Mouse (Mus musculus): Measurements from ENCODE around the gene Zfp628. TPM values are rescaled to one million over a fixed set of nuclear protein-coding genes. Genes with fewer than 3 reads are reported as not detected.

Zfp628 gene
- polyA plus RNA-seq, 1 experiment = 10.6 TPM

DNA sequence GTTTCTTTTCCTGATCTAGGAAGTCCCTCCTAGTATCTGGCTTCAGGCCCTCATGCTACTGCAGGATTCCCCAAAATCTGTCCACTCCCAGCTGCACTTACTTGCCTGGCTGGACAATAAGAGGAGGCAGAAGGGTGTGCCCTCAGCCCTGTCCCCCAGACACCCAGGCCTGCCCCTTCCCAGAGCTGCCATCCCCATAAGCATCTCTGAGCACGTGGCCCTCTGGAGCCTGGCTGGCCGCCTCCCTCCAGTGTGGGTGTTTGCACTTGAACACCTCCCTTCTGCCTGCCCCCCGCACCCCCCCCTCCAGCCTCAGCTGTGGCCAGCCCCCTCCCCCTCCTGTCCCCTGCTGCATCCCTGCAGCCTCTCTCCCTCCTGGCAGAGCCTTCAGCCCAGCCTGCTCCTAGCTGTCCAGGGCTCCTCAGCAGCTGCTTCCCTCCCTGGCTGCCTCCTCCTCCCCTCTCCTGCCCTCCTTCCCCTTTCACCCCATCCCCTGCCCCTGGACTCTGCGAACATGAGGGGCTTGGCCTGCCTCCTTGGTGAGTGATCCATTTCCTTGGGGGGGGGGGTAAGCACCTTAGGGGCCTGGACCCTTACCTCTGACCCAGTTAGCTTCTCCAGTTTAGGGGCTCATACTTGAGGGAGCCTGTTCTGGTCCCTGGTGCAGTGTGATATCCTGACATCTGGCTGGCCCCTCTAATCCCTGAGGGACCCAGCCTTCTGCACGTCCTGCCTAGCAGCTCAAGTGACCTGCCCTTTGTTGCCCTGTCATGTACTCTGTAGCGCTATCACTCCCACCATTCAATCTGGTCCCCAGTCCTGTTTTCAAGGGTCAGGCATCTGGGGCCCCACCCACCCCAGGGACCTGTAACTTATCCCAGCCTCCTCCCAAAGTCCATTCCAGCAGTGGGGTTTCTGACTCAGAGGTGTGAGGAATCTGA, 10.7 kb downstream of the Zfp628 start, which contains the start of gene Ssc5d:
Ssc5d (plus strand) TSS at position 345 of the 941 bp plus-strand sequence.
- Histone ChIP-seq H3K27ac (ENCODE audit: control insufficient read depth, insufficient read depth, low read depth, low read length, poor library complexity) (no peak within 1 kb of the TSS), H3K4me3 (replicated peaks; ENCODE audit: control insufficient read depth, low read depth, low read length) (no peak within 1 kb of the TSS), H3K4me1 (ENCODE audit: control insufficient read depth, insufficient read depth, low read length) (no peaks in the 10 kb centered on the region)
- TF ChIP-seq CTCF (IDR thresholded peaks at IDR 0.05; ENCODE audit: control insufficient read depth, insufficient read depth, low read length) (no peak), POLR2A (IDR thresholded peaks at IDR 0.05; ENCODE audit: borderline replicate concordance, control insufficient read depth, low read depth, low read length) (no peak)
- 36% methylated on average over 5 of the region's 6 CpGs for WGBS

DNA sequence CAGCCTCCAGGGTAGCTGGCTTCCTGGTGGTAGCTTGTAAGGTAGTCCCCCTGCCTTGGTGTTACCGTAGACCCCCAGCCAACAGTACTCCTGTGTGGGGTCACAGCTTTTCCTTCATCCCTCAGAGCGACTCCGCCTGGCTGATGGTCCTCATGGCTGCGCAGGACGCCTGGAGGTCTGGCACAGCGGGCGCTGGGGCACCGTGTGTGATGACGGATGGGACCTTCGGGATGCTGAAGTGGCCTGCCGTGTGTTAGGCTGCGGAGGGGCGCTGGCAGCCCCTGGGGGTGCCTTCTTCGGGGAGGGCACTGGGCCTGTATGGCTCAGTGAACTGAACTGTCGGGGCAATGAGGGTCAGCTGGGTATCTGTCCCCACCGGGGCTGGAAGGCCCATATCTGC, 11.8 kb downstream of the Zfp628 start:
- WGBS = 74% methylated on average over 16 of the region's 16 CpGs
- no peak overlapping the region for H3K27ac ChIP-seq (ENCODE audit: control insufficient read depth, insufficient read depth, low read depth, low read length, poor library complexity)
- TF ChIP-seq POLR2A (IDR thresholded peaks at IDR 0.05; ENCODE audit: borderline replicate concordance, control insufficient read depth, low read depth, low read length) (no peak), CTCF (IDR thresholded peaks at IDR 0.05; ENCODE audit: control insufficient read depth, insufficient read depth, low read length) (no peak)
- H3K4me1 ChIP-seq (ENCODE audit: control insufficient read depth, insufficient read depth, low read length) = no peaks in the 10 kb centered on the region
- no peak overlapping the region for H3K4me3 ChIP-seq (replicated peaks; ENCODE audit: control insufficient read depth, low read depth, low read length)

DNA sequence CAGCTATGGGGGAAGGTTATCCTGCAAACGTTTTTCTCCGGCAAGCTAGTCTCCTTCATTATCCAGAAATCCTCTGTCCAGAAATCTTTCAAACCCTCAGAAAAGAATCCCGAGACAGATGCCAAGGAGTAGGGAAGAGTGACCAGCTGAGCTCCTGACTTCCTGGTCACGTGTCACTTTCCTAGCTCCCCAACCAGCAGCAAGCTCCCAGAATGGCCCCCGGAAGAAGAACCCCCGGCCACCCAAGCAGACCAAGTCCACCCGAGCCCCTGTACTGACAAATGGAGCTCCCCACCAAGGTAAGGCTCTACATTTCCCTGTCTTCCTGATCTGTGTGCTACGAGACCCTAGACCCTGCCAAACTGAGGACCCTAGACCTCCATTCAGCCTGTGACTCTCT, 12.7 kb downstream of the Zfp628 start:
- TF ChIP-seq POLR2A (IDR thresholded peaks at IDR 0.05; ENCODE audit: borderline replicate concordance, control insufficient read depth, low read depth, low read length) = no peak
- TF ChIP-seq CTCF (IDR thresholded peaks at IDR 0.05; ENCODE audit: control insufficient read depth, insufficient read depth, low read length) = no peak
- no peaks in the 10 kb centered on the region for H3K4me1 ChIP-seq (ENCODE audit: control insufficient read depth, insufficient read depth, low read length)
- WGBS = 58% methylated on average over 8 of the region's 8 CpGs
- no peak overlapping the region for H3K27ac ChIP-seq (ENCODE audit: control insufficient read depth, insufficient read depth, low read depth, low read length, poor library complexity)
- H3K4me3 ChIP-seq (replicated peaks; ENCODE audit: control insufficient read depth, low read depth, low read length) = no peak overlapping the region

DNA sequence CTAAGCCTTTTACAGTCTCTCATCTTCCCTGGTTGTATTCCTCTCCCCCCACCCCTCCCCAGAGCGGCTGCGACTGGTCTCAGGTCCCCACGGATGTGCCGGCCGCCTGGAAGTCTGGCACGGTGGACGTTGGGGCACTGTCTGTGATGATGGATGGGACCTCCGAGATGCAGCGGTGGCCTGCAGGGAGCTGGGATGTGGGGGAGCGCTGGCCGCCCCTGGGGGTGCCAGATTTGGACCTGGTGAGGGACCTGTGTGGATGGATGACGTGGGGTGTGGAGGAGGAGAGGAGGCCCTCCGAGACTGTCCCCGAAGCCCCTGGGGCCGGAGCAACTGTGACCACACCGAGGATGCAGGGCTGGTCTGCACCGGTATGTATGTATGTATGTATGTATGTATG, 13.3 kb downstream of the Zfp628 start:
- no peak overlapping the region; the same call in 1 of the 2 replicates for H3K27ac ChIP-seq (ENCODE audit: control insufficient read depth, insufficient read depth, low read depth, low read length, poor library complexity)
- no peaks in the 10 kb centered on the region for H3K4me1 ChIP-seq (ENCODE audit: control insufficient read depth, insufficient read depth, low read length)
- no peak overlapping the region for H3K4me3 ChIP-seq (replicated peaks; ENCODE audit: control insufficient read depth, low read depth, low read length)
- WGBS = 79% methylated on average over 17 of the region's 17 CpGs
- TF ChIP-seq POLR2A (IDR thresholded peaks at IDR 0.05; ENCODE audit: borderline replicate concordance, control insufficient read depth, low read depth, low read length) (no peak), CTCF (IDR thresholded peaks at IDR 0.05; ENCODE audit: control insufficient read depth, insufficient read depth, low read length) (no peak)

DNA sequence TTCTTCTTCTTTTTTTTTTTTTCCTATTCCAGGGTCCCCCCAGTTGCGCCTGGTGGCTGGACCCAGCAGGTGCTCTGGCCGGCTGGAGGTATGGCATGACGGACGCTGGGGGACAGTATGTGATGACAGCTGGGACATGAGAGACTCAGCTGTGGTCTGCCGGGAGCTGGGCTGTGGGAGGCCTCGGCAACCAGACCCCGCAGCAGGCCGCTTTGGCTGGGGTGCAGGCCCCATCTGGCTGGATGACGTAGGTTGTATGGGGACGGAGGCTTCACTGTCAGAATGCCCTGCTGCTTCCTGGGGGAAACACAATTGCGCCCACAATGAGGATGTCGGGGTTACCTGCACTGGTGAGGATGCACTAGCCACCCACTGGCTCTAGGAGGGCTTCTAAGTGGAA, 18.1 kb downstream of the Zfp628 start:
- no peaks in the 10 kb centered on the region for H3K4me1 ChIP-seq (ENCODE audit: control insufficient read depth, insufficient read depth, low read length)
- TF ChIP-seq CTCF (IDR thresholded peaks at IDR 0.05; ENCODE audit: control insufficient read depth, insufficient read depth, low read length) = no peak
- no peak for TF ChIP-seq POLR2A (IDR thresholded peaks at IDR 0.05; ENCODE audit: borderline replicate concordance, control insufficient read depth, low read depth, low read length)
- no peak overlapping the region for H3K27ac ChIP-seq (ENCODE audit: control insufficient read depth, insufficient read depth, low read depth, low read length, poor library complexity)
- 75% methylated on average over 12 of the region's 12 CpGs for WGBS
- H3K4me3 ChIP-seq (replicated peaks; ENCODE audit: control insufficient read depth, low read depth, low read length) = no peak overlapping the region

DNA sequence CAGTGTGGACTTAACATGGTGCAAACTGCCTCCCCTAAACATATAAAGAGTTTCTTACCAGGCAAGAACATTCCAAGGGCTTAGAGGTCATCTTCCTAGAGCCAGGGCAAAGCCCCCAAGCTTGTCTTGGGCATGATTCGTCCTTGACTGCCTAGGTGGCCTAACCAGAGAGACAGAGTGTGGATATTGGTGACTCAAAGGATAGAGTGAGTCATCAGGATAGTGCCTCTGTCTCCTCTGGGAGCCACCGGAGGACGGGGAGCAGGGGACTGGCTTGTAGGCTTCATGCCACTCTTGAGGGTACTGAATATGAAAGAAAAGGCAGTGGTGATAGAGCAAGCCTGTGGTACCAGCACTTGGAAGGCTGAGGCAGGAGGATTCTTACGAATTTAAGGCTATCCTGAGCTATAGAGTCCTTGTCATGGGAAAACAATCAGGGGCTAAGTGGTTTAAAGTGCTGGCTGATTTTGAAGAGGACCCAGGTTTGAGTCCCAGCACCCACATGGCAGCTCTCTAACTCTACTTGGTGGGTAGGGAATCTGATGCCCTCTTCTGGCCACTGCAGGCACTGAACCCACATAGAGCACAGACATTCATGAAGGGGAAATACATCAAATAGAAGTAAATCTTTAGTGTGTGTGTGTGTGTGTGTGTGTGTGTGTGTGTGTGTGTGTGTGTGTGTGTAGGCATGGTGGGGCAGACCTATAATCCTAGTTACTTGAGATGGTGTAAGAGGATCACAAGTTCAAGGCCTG, 19.3 kb downstream of the Zfp628 start:
- Histone ChIP-seq H3K4me3 (replicated peaks; ENCODE audit: control insufficient read depth, low read depth, low read length) (no peak overlapping the region), H3K27ac (ENCODE audit: control insufficient read depth, insufficient read depth, low read depth, low read length, poor library complexity) (no peak overlapping the region), H3K4me1 (ENCODE audit: control insufficient read depth, insufficient read depth, low read length) (no peaks in the 10 kb centered on the region; the same call in 1 of the 2 replicates)
- TF ChIP-seq POLR2A (IDR thresholded peaks at IDR 0.05; ENCODE audit: borderline replicate concordance, control insufficient read depth, low read depth, low read length) = no peak
- no peak for TF ChIP-seq CTCF (IDR thresholded peaks at IDR 0.05; ENCODE audit: control insufficient read depth, insufficient read depth, low read length)
- WGBS = 71% methylated on average over 4 of the region's 4 CpGs

DNA sequence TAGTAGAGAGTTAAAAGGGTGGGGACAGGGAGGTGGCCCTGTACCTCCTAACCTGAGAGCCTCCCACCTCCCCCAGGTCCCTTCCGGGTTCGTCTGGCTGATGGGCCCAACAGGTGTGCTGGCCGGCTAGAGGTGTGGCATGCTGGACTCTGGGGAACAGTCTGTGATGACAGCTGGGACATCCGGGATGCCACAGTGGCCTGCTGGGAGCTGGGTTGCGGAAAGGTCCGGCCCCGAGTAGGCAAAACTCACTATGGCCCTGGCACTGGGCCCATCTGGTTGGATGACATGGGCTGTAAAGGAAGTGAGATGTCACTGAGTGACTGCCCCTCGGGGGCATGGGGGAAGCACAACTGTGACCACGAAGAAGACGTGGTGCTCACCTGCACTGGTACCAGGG, 21.8 kb downstream of the Zfp628 start:
- Histone ChIP-seq H3K27ac (ENCODE audit: control insufficient read depth, insufficient read depth, low read depth, low read length, poor library complexity) (no peak overlapping the region), H3K4me3 (replicated peaks; ENCODE audit: control insufficient read depth, low read depth, low read length) (no peak overlapping the region), H3K4me1 (ENCODE audit: control insufficient read depth, insufficient read depth, low read length) (no peaks in the 10 kb centered on the region; the same call in 1 of the 2 replicates)
- TF ChIP-seq POLR2A (IDR thresholded peaks at IDR 0.05; ENCODE audit: borderline replicate concordance, control insufficient read depth, low read depth, low read length) (no peak), CTCF (IDR thresholded peaks at IDR 0.05; ENCODE audit: control insufficient read depth, insufficient read depth, low read length) (no peak)
- 57% methylated on average over 10 of the region's 10 CpGs for WGBS

DNA sequence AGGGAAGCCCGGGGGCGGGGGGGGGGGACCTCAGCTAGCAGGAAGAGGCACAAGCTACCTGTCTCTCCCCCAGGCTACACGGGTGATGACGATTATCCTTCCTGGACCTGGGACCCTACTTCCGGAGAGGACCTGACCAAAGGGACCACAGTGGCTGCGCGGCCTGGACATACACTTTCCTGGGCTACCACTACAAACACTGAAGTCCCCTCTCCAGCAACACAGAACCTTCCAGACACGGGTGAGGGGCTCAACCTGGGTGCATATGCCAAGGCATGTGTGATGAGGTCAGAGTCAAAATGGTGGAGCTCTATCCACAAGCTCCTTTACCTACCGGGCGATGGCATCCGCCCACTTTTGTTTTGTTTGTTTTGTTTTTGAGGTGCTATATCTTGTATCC, 22.4 kb downstream of the Zfp628 start:
- TF ChIP-seq CTCF (IDR thresholded peaks at IDR 0.05; ENCODE audit: control insufficient read depth, insufficient read depth, low read length) = no peak
- no peak for TF ChIP-seq POLR2A (IDR thresholded peaks at IDR 0.05; ENCODE audit: borderline replicate concordance, control insufficient read depth, low read depth, low read length)
- WGBS = 61% methylated on average over 11 of the region's 11 CpGs
- no peak overlapping the region for H3K4me3 ChIP-seq (replicated peaks; ENCODE audit: control insufficient read depth, low read depth, low read length)
- H3K4me1 ChIP-seq (ENCODE audit: control insufficient read depth, insufficient read depth, low read length) = no peaks in the 10 kb centered on the region; the same call in 1 of the 2 replicates
- H3K27ac ChIP-seq (ENCODE audit: control insufficient read depth, insufficient read depth, low read depth, low read length, poor library complexity) = no peak overlapping the region
